Mouse (Mus musculus) heart, adult 10 weeks (tissue): ENCODE data around the gene Nup93. TPM values are rescaled to one million over a fixed set of nuclear protein-coding genes. Genes with fewer than 3 reads are reported as not detected.

Experiments
- polyA plus RNA-seq: library from polyadenylated mRNA; stranded (reverse); fragments of 350-450 nt; fragmentation: Illumina TruSeq; extraction: RNeasy Lipid Tissue Mini Kit (QIAGEN cat#74804); gene quantifications from one replicate; pipeline ENCODE4 v1.2.3, GENCODE M21; 2014; ENCODE audit warnings: low read depth, low replicate concordance

Nup93 gene
- polyA plus RNA-seq, result 17.2 TPM

DNA sequence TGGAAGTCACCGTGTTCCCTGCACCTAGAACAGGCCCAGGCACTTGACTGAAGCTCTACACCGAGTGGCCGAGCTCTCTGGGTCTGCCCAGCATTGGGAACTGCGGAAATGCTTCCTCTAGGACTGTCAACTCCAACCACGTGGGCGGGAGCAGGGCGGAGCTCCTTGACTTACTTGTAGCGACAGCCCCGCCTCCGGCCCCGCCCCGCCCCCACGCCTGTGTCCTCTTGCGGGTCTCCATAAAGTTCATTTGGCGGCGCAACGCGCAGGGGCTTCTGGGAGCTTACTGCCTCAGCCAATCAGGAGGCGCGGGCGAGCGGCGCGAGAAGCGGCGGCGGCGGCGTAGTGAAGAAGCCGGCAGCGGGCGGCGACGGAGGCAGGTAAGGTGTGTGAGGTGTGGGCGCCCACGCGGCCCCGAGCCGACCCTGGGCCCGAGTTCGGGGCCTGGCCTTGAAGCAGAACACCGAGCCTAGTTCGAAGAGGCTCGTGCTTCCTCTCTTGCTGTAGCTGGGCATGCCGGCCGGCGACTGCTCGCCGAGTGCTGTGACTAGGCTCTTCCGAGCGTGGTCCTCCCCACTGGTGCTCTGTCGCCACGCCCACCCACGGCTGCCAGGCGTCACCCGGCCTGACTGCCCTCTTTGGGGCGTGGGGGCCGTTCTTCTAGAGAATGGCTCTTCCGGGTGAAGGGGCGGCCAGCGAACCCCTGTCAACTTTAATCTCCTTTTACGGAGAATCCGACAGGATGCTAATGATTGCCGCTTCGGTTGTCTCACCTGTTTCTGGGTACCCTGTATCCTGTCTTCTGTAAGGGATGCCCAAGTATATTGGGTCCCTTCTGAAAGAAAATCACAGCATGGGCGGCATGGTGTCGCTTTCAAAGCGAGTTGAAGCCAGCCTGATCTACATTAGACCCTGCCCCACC is at the start of gene Nup93:
Nup93 (plus strand) TSS at position 313 of the 922 bp plus-strand sequence.

DNA sequence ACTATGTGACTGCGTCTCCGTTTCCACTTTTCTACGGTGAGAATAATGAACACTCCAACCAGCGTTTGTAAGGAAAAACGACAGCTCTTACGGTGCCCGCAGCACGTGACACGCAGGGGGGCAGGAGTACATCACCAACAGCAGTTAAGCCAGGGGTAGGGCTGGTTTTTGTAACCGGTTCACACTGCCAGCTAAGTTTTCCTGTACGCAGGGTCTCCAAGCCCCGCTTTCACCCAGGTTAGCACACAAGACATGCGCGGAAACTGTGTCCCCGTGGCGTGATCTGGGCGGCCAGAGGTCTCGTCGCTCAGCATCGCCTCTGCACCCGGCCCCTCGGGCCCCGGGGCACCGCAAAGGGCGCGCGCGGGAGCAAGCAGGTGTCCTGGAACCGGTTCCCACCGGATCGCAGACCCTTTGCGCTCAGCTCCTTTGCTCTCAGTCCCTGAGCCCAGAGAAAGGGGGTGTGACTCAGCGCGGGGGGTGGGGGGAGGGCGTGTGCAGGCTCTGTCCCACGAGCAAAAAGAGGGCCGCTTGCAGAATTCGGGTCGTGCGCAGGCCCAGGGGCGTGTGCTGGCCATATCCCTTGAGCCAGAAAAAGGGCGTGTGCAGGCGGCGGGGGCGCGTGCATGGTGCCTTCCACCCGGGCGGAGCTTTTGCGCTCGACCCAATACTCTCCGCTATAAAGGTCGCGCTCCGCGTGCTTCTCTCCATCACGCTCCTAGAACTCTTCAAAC is 42.1 kb upstream of the Nup93 start, which contains the start of gene Mt2:
Mt2 (plus strand) TSS at position 590 of the 734 bp plus-strand sequence.

DNA sequence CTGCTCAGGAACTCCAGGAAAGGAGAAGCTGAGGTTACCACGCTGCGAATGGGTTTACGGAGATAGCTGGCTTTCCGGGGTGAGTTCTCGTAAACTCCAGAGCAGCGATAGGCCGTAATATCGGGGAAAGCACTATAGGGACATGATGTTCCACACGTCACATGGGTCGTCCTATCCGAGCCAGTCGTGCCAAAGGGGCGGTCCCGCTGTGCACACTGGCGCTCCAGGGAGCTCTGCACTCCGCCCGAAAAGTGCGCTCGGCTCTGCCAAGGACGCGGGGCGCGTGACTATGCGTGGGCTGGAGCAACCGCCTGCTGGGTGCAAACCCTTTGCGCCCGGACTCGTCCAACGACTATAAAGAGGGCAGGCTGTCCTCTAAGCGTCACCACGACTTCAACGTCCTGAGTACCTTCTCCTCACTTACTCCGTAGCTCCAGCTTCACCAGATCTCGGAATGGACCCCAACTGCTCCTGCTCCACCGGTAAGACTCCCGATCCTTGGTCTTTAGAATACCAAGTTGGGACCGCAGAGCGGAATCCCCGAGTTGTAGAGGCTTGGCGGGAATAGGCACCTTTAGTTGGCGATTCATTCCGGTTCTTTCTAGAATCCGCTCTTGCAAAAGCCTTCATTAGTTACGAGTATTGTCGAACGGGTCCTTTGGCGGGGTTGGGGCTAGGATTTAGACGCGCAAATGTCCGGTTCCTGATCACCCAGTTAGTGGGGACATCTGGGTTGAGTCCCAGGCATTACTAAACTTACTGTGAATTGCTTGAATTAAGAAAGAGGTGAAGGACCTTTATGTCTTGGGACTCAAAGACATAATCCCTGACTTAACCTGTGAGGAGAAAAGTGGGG is 35.3 kb upstream of the Nup93 start, which contains the start of gene Mt1:
Mt1 (plus strand) TSS at position 226 of the 856 bp plus-strand sequence.

GRCm38 (mm10) chr8:94328932-94329728 is 114.8 kb downstream of the Nup93 start, which contains the start of gene Slc12a3:
TSS of gene Slc12a3 (plus strand) at chr8:94329201.

Other genes with a start within 250 kb of the Nup93 start
- gene Amfr, start 201.7 kb upstream of the Nup93 start, polyA plus RNA-seq, result 89.5 TPM
- gene Nudt21, start 177.5 kb upstream of the Nup93 start, polyA plus RNA-seq, result 21.4 TPM
- gene Ogfod1, start 177.4 kb upstream of the Nup93 start, polyA plus RNA-seq, result 17.9 TPM
- 18.9 TPM for gene Bbs2, start 115.6 kb upstream of the Nup93 start, polyA plus RNA-seq
- not detected for gene Mt4, start 77.4 kb upstream of the Nup93 start, polyA plus RNA-seq
- gene Mt3, start 62.0 kb upstream of the Nup93 start, polyA plus RNA-seq, result 8.0 TPM
- gene Mt2, start 41.9 kb upstream of the Nup93 start, polyA plus RNA-seq, result 100 TPM
- gene Mt1, start 35.5 kb upstream of the Nup93 start, polyA plus RNA-seq, result 405 TPM
- 1.7 TPM for gene Slc12a3, start 114.6 kb downstream of the Nup93 start, polyA plus RNA-seq
- gene Herpud1, start 171.9 kb downstream of the Nup93 start, polyA plus RNA-seq, result 213 TPM
- 3.1 TPM for gene Nlrc5, start 219.8 kb downstream of the Nup93 start, polyA plus RNA-seq